Mouse (Mus musculus): ENCODE results near the gene Pcgf6.
"Not testable (repeated sequence)": the region's sequence is repeated elsewhere in the genome, so short reads cannot be mapped to it uniquely, and the experiment has no call there.

The Pcgf6 gene

DNA sequence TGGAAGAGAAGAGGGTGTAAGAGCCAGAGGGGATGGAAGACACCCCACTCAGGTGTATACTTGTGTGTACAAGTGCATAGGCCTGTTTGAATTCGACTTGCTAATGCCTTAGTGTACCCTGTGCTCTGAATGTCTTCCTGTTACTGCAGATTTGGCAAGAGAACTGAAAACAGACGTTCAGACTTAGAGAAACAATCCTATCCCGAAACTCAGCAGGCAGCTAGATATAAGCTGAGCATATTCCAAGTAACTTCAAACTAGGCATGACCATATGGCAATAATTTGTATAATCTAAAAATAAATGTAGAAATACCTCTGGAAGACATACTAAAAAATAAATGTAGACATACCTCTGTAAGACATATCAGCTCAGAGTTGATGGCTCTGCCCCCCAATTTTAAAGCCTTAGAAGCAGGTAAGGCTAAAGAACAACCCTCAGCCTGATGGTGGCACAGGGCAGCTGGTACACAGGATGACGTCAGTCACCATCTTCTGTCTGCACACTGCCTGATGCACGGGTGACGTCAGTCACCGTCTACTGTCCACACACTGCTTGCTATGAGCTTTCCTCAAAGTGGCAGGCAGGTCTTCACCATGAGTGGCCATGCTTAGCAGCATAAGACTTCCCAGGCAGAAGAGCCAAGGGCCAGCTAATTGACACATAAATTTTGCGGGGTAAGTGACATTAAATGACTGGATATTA lies 52.4 kb downstream of the Pcgf6 start:
- DNase-seq (ENCODE audit: low spot score in 2 of 2): peak in 1 of 2 experiments; percentile 33

DNA sequence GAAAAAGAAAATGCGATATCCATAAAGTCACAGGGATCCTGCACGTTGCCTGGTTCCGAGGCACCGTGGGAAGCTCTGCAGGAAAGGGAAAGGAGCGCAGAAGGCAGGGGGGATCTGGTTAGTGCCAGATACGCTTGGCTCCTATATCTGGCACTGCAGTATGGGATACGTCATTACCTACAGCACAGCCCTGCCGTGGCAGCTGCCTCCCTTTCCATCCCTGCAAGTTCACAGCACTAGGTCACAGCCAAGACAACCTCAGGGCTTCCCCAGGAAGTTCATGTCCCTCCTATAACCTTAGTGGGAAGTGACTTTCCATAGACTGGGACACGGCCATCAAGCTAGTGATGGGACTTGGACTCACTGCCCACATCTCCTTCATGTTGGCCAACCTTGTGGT lies 54.6 kb downstream of the Pcgf6 start:
- no peak for DNase-seq (ENCODE audit: low spot score in 2 of 2)

DNA sequence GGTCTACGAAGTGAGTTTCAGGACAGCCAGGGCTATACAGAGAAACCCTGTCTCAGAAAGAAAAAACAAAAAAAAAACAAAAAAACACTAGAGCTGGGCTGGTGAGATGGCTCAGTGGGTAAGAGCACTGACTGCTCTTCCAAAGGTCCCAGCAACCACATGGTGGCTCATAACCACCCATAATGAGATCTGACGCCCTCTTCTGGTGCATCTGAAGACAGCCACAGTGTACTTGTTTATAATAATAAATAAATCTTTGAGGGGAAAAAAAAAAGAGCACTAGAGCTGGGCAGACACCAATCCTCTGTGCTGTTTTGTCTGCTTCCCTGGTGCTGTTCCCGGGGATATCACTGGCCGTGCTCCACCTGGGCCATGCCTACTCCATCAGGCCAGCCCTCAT lies 58.4 kb downstream of the Pcgf6 start:
- DNase-seq (ENCODE audit: low spot score in 2 of 2): not testable (repeated sequence)

DNA sequence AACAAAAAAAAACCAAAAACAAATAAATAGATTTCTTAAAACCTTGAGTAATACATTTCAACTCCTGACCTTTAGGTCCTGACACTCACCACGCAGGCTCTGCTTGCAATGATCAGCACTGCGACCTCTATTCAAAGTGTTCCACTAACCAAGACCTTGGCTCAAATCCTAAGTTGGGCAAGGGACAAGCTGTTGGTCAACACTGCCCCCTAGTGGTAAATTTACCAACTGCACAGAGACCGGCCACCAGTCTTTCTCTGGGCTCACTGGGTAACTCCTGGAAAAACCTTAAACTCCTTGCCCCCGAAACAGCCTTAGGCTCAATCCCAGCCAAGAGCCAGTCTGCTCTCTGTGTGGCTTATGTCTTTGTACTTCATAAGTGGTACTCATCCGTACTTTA lies 59.6 kb downstream of the Pcgf6 start:
- peak; percentile 41 to 44 for DNase-seq (ENCODE audit: low spot score in 2 of 2)

DNA sequence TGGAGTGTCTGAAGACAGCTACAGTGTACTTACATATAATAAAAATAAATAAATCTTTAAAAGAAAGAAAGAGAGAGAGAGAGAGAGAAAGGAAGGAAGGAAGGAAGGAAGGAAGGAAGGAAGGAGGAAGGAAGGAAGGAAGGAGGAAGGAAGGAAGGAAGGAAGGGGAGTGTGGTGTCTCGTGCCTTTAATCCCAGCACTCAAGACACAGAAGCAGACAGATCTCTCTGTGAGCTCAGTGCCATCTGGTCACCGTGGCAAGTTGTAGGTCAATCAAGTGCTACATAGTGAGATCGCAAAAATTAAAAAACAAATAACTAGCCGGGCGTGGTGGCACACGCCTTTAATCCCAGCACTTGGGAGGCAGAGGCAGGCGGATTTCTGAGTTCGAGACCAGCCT lies 60.1 kb downstream of the Pcgf6 start:
- DNase-seq (ENCODE audit: low spot score in 2 of 2): not testable (repeated sequence)

DNA sequence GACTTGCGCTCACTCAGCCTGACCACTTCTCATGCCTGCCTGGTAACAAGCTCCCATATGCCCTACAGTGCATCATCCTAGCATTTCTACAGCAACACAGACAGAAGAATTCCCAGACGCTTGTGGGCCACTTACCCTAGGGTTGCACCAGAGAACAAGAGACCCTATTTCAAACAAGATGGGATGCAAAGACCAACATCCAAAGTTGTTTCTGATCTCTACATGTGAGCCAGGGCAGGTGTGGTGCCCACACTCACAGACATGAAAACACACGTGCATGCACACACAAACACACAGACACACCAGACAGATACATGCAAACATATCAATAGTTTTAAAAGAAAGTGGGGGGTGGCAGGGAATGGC lies 60.6 kb downstream of the Pcgf6 start:
- DNase-seq (ENCODE audit: low spot score in 2 of 2): no peak

DNA sequence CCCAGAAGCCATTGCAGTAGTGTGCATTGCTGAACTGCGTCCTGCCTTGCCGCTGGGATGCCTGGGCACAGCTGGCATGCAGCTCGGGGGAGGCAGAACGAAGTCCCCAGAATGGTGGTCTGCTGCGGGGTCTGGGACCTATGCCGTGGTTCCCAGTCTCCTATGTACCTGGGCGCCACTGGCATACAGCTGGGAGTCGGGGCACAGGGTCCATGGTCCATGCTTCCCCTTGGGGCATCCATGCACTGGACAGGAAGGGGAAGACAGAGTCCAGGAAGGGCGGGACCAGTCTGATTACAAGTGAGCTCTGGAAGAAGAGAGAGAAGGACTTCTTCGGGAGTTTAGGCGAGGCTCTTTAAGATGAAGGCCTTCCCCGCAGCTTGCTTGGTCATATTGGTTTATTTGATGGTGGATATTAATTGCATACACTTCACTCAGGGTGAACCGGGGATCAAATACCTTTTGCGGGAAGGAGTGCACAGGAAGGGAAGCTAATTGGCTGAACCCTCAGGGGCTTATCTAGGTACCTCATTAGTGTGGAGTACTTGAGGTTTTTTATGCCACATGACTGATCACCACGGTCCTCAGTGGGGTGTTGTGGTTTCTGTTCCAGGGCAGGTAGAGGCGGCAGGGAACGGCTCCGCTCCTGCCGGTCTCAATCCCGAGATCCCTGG lies 61.1 kb downstream of the Pcgf6 start:
- no peak for DNase-seq (ENCODE audit: low spot score in 2 of 2)

DNA sequence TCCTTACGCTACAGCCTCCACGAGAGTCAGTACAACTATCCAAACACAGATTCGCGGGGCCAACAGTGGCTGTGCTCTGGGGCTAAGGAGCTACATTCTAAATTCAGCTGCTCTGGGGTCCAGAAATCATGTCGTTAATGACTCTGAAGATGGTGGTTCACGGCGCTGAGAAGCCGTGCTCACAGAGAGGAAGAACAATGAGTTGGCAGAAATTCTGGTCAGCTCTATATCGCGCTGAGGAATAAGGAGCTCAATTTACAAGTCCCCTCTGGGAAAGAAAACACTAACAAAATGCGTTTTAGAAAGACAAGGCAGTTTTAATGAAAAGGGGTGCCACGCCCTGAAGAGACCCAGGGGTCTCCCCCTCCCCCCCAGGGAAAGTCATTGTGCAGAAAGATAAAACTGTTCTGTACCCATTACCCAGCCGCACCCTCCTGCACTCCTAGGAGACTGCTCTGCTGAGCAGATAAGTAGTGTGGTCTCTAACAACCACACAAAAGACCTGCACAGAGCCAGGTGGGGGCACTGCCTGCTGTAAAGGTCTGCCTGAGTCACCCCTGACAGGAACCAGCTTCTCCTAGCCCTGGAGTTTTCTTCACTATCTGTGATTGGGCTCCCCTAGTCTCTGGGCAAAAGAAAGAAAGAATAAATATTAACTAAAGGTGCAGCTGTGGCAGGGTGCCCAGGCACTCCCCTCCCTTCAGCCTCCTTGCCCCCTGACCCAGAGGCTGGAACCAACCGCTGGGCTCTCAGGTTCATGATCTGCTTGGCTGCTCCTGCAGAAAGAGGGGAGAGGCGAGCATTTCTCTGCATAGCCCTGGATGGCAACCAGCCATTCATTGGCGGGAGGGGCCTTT lies 62.2 kb downstream of the Pcgf6 start:
- no peak for DNase-seq (ENCODE audit: low spot score in 2 of 2)

DNA sequence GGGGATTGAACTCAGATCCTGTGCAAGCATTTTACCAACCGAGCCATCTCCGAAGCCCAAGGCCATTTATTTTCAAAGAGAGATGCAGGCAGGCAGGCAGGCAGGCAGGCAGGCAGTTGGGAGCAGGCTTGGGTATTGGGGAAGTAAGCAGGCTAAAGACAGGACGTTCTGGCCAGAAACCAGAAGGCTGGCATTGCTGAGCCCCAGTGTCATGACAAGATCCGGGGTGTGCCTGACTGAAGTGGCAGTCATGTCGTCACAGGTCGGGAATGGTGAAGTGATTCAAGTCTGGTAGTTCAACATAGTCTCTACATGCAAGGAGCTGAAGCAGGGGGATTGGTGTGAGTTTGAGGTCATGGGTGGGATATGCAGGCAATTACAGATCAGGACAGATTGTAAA lies 63.1 kb downstream of the Pcgf6 start:
- no peak for DNase-seq (ENCODE audit: low spot score in 2 of 2)

DNA sequence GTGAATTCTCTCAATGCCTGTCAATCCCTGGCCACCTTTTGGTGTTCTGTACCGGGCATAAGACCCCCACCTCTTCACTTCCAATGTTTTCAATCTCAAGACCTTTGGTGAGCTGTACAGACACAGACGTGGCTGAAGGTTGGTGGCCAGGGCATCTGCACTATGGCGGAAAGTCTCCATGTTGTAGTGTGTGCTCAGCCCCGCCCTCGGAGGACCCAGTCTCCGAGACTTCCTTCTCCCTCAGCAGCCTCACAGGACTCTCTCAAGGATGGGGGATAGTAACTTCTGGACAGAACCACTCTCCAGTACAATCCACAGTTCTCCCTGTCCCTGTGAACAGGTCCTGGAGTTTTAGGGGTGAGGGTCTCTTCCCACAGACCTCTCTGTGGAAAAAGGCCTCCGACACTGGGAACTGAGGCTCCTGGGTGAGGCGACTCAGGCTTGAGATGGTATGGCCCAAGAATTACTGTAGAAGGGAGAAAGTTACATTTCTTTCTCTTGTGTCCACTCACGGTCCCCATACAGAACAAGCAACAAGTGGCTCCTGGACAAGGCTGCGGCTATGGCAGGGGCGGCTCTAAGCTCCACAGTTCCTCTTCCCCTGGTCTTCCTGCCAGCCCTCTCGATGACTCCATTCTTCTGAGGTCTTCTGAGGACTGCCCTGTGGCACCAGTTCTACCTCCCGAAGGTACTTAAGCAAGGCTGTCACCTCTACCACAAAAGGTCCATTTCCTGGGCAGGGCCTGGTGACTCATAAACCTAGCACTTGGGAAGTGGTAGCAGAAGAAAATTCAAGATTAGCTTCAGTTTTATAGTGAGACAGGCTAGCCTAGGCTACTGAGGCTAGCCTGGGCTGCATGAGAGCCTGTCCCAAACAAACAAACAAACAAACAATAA lies 65.7 kb downstream of the Pcgf6 start:
- no peak for DNase-seq (ENCODE audit: low spot score in 2 of 2)

DNA sequence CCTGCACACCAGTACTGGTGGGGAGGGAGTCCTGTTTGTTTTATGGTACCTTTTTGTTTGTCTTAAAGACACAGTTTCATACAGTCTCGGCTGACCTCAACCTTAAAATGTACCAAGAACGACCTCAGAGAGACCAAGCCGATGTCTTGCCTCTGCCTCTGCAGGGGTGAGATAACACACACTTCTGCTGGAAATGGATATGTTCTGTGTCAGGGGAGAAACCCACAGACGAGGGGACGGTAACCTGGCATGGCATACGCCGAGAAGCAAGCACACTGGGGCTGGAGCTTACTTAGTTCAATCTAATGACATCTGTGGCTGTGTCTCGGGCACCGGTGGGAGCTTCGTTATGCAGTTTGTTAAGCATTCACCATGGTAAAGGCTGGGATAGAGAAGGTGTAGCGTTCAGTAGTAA lies 66.7 kb downstream of the Pcgf6 start:
- no peak for DNase-seq (ENCODE audit: low spot score in 2 of 2)

Data from right cerebral cortex, postnatal 36 days (tissue).